Mouse (Mus musculus): ENCODE results near the gene Reps2. TPM values are rescaled to one million over a fixed set of nuclear protein-coding genes. Genes with fewer than 3 reads are reported as not detected.

Reps2 gene
- 1.2 and 1.7 TPM in 2 replicates for polyA plus RNA-seq (2015; fragmentation: Nextera tagmentation; extraction: Ambion mirVana)

DNA sequence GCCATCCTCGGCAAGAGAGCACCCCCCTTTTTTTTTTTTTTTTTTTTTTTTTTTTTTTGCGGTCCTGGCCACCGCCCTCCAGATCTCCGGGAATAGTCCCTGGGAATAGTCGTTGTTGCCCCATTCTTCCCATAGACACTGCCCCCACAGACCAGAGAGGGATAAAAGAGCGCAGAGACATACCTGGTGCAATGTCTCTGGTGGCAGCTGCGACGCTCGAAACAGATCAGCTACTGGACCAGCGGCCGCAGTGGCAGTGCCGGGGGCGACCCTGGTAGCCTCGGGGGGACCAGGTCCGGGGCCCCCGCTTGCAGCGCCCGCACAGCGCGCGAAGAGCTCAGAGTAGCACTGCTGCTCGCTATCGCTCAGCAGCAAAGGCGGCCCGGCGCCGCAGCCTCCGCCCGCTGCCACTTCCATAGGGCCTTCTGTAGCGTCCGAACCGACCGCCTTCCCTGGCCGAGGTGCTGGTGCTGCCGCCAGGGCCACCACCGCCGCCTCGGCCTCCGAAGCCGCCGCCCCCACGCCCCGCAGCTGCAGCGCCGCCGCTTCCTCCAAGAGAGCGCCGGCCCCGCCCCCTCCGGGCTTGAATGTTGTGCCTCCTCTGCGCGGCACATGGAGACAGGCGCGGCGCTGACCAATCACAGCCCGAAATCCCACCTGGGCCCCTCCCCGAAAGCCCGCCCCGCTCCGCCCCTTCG, at the start of gene Reps2:
Gene Reps2 (minus strand): TSS at position 559 of the 698 bp plus-strand sequence.
- 20% methylated on average over 57 of the region's 61 CpGs for WGBS
- Histone ChIP-seq H3K9ac (peak within 1 kb of the TSS; percentile 39; the same call in 1 of the 2 replicates), H3K27me3 (replicated peaks) (no peaks in the 10 kb centered on the region; the same call in 1 of the 2 replicates), H3K9me3 (no peaks in the 10 kb centered on the region), H3K4me2 (peak within 1 kb of the TSS; percentile 81), H3K36me3 (no peaks in the 10 kb centered on the region), H3K27ac (no peak within 1 kb of the TSS), H3K4me1 (no peaks in the 10 kb centered on the region), H3K4me3 (replicated peaks) (peak within 1 kb of the TSS; percentile 60)
- ATAC-seq (ENCODE audit: insufficient read depth, low FRiP score, low read depth) = peak; percentile 97

DNA sequence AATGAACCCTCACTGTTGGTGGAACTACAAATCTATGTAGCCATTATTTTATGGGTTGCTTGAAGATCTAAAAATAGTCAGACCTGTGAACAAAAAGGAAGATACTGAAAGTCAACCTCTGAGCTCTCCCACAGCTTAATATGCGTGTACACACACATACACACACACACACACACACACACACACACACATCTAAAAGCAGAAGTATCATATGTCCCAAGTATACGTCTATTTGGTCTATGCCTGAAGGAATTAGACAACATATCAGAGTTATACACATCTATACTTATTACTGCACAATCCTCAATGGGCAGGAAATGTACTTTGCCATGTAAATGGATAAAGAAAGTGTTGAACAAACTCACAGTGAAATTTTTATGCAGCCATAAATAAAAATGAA, 47.8 kb upstream of the Reps2 start:
- no peaks in the 10 kb centered on the region for H3K4me1 ChIP-seq
- no peaks in the 10 kb centered on the region for H3K36me3 ChIP-seq
- H3K27me3 ChIP-seq (replicated peaks) = no peaks in the 10 kb centered on the region
- WGBS = 46% methylated on average over 2 of the region's 2 CpGs
- no peak overlapping the region for H3K9ac ChIP-seq
- no peak overlapping the region for H3K4me3 ChIP-seq (replicated peaks)
- H3K4me2 ChIP-seq = no peak overlapping the region
- no peaks in the 10 kb centered on the region for H3K9me3 ChIP-seq
- ATAC-seq (ENCODE audit: insufficient read depth, low FRiP score, low read depth) = no peak
- no peak overlapping the region for H3K27ac ChIP-seq

DNA sequence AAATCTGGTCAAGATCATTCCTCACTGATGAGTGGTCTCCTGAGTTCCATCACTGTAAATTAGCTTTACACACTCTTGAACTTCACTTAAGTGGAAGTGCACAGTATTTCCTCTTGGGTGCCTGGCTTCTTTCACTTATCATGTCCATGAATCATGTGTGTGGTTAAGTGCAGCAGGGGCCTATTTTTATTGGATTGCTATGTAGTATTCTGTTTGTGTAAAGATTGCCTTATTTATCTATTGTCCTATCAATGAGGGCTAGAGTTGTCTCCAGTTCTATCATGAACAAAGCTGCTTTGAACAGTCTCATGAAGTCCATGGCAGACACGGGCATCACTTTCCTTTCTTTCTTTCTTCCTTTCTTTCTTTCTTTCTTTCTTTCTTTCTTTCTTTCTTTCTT, 41.9 kb upstream of the Reps2 start:
- no peaks in the 10 kb centered on the region for H3K4me1 ChIP-seq
- 79% methylated on average over 1 of the region's 1 CpGs for WGBS
- no peak for ATAC-seq (ENCODE audit: insufficient read depth, low FRiP score, low read depth)
- no peak overlapping the region for H3K4me2 ChIP-seq
- H3K36me3 ChIP-seq = no peaks in the 10 kb centered on the region
- H3K9ac ChIP-seq = no peak overlapping the region
- H3K27ac ChIP-seq = no peak overlapping the region
- H3K27me3 ChIP-seq (replicated peaks) = no peaks in the 10 kb centered on the region
- H3K9me3 ChIP-seq = no peaks in the 10 kb centered on the region
- no peak overlapping the region for H3K4me3 ChIP-seq (replicated peaks)

DNA sequence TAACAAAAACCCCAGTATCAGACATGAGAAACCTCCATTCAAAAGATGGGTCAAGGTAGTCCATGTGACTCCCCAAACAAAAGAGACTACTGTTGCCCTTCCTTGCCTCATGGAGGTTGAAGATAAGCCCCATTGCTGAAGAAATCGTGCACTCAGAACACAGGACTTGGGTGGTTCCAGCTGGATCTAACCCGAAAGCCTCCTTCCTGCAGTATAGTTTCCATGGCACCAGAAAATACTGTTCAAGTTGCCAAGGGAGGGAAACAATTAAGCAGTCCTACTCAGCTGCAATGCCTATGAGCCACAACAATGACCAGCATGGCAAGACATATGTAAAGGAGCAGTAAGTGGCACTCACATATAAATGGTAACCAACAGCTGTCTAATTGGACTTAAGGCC, 36.1 kb upstream of the Reps2 start:
- ATAC-seq (ENCODE audit: insufficient read depth, low FRiP score, low read depth) = no peak
- no peak overlapping the region for H3K9ac ChIP-seq
- H3K36me3 ChIP-seq = no peaks in the 10 kb centered on the region
- no peaks in the 10 kb centered on the region for H3K27me3 ChIP-seq (replicated peaks)
- WGBS = 82% methylated on average over 2 of the region's 2 CpGs
- H3K4me1 ChIP-seq = no peaks in the 10 kb centered on the region
- H3K27ac ChIP-seq = no peak overlapping the region
- H3K9me3 ChIP-seq = no peaks in the 10 kb centered on the region
- H3K4me2 ChIP-seq = no peak overlapping the region
- H3K4me3 ChIP-seq (replicated peaks) = no peak overlapping the region

DNA sequence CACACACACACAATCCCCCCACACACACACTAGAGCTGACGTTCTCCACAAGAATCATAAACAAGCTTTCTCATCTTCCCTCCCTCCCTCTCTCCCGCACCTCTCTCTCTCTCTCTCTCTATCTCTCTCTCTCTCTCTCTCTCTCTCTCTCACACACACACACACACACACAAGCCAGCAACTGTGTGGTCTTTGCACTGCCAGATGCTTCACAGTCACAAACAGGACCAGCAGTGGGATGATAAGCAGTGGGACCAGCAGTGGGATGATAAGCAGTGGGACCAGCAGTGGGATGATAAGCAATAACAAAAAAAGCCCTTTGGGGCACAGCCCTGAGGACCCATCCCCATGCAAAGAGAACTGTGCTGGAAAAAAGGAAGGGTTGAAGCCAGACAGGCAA, 35.4 kb upstream of the Reps2 start:
- no peaks in the 10 kb centered on the region for H3K9me3 ChIP-seq
- no peaks in the 10 kb centered on the region for H3K4me1 ChIP-seq
- H3K36me3 ChIP-seq = no peaks in the 10 kb centered on the region
- no peak overlapping the region for H3K9ac ChIP-seq
- H3K4me2 ChIP-seq = no peak overlapping the region
- WGBS = 68% methylated on average over 2 of the region's 2 CpGs
- ATAC-seq (ENCODE audit: insufficient read depth, low FRiP score, low read depth) = peak; percentile 82; the same call in 1 of the 2 replicates
- H3K4me3 ChIP-seq (replicated peaks) = no peak overlapping the region
- no peaks in the 10 kb centered on the region for H3K27me3 ChIP-seq (replicated peaks)
- no peak overlapping the region for H3K27ac ChIP-seq

DNA sequence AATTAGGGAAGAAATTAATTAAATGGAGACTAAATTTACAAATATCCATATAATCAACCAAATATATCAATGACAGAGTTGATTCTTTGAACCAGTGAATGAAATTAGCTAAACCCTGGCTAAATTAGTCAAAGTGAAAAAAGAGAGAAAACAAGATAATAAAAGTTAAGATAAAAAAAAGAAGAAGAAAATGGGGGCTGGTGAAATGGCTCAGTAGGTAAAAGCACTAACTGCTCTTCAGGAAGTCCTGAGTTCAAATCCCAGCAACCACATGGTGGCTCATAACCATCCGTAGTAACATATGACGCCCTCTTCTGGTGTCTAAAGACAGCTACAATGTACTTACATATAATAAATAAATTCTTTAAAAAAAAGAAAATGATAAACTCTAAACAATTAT, 22.7 kb upstream of the Reps2 start:
- no peaks in the 10 kb centered on the region for H3K27me3 ChIP-seq (replicated peaks)
- H3K4me2 ChIP-seq = no peak overlapping the region
- ATAC-seq (ENCODE audit: insufficient read depth, low FRiP score, low read depth) = no peak
- no peaks in the 10 kb centered on the region for H3K36me3 ChIP-seq
- 59% methylated on average over 2 of the region's 2 CpGs for WGBS
- no peak overlapping the region for H3K9ac ChIP-seq
- no peaks in the 10 kb centered on the region for H3K4me1 ChIP-seq
- no peak overlapping the region for H3K4me3 ChIP-seq (replicated peaks)
- no peak overlapping the region for H3K27ac ChIP-seq
- no peaks in the 10 kb centered on the region for H3K9me3 ChIP-seq

DNA sequence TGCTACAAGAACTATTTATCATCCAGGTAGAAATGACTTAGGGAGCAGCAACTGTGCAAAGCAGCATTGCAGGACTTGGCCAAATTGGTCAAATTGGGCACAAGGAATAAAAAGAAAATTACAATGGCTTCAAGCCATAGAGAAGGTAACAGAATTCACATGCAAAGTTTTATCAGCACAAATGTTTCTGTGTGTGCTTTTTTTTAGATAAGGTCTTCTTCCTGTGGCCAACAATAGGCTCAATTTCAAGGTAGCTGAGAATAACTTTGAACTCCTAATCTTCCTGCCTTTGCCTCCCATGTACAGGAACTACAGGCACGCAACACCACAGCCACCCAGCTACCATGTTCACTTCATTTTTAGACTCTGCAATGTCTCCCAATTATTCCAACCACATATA, 16.7 kb upstream of the Reps2 start:
- H3K27ac ChIP-seq = no peak overlapping the region

DNA sequence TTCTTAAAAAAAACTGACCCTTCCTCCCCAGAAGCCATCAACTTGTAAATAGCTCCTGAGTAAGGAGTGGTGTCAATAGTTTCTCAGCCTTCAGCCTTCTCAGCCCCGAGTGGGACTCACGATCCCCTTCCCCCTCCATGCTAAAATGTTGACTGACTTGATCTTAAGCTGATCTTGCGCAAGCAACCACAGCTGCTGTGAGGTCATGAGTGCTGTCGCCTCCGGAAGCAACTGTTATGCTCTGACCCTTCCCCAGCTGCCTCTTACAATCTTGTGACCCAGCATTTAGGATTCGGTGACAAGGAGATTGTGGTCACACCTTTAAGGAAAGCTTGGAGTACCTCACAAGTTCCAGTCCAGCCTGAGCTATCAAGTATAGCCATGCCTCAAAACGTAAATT, 10.1 kb upstream of the Reps2 start:
- no peak overlapping the region for H3K27ac ChIP-seq
- H3K27me3 ChIP-seq (replicated peaks) = no peaks in the 10 kb centered on the region
- no peaks in the 10 kb centered on the region for H3K4me1 ChIP-seq
- no peak overlapping the region for H3K4me3 ChIP-seq (replicated peaks)
- no peak for ATAC-seq (ENCODE audit: insufficient read depth, low FRiP score, low read depth)
- no peaks in the 10 kb centered on the region for H3K36me3 ChIP-seq
- H3K9me3 ChIP-seq = no peaks in the 10 kb centered on the region
- no peak overlapping the region for H3K9ac ChIP-seq
- H3K4me2 ChIP-seq = no peak overlapping the region
- WGBS = 76% methylated on average over 7 of the region's 7 CpGs

More for the DNA sequence above, 16.7 kb upstream of the Reps2 start:
- no peaks in the 10 kb centered on the region for H3K4me1 ChIP-seq
- no peaks in the 10 kb centered on the region for H3K36me3 ChIP-seq
- no peaks in the 10 kb centered on the region for H3K27me3 ChIP-seq (replicated peaks)
- H3K4me3 ChIP-seq (replicated peaks) = no peak overlapping the region
- ATAC-seq (ENCODE audit: insufficient read depth, low FRiP score, low read depth) = no peak
- no peak overlapping the region for H3K4me2 ChIP-seq
- H3K9ac ChIP-seq = no peak overlapping the region
- WGBS = 79% methylated on average over 1 of the region's 1 CpGs
- H3K9me3 ChIP-seq = no peaks in the 10 kb centered on the region

DNA sequence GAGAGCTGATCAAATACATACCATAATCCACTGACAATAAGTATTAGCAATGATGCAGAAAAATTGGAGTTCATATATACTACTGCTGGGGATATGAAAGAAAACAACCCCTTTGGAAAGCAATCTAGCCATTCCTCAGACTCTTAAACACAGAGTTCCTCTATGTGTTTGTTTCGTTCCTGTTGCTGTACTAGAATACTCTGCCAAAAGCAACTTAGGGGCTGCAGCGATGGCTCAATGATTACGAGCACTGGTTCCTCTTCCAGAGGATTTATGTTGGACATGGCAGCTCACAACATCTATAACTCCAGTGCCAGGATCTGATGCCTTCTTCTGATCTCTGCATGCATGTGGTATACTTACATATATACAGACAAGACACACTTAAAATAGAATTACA, 9.0 kb upstream of the Reps2 start:
- H3K27ac ChIP-seq = no peak overlapping the region
- no peaks in the 10 kb centered on the region for H3K36me3 ChIP-seq
- no peak for ATAC-seq (ENCODE audit: insufficient read depth, low FRiP score, low read depth)
- no peaks in the 10 kb centered on the region for H3K9me3 ChIP-seq
- WGBS = 88% methylated on average over 3 of the region's 3 CpGs
- H3K4me2 ChIP-seq = no peak overlapping the region
- H3K4me3 ChIP-seq (replicated peaks) = no peak overlapping the region
- no peak overlapping the region for H3K9ac ChIP-seq
- H3K4me1 ChIP-seq = no peaks in the 10 kb centered on the region
- H3K27me3 ChIP-seq (replicated peaks) = no peaks in the 10 kb centered on the region; the same call in 1 of the 2 replicates

DNA sequence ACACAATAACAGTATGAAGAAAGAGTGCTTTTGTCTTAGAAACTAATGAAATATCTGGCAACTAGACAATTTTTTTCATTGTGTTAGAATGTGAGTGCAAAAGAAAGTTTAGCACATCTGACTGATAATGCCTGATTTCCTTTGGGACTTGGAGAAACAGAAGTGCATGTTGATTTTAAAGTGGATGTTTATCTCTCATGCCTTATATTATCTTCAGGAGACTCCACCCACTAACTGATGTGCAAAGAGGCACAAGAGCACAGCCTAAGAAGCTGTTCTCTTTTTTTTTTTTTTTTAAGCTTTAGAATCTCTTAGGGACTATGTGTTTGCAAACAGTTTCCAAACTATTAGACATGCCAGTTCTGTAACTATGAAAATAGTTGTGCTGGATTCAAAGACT, 7.7 kb upstream of the Reps2 start:
- no peaks in the 10 kb centered on the region for H3K36me3 ChIP-seq
- no peak overlapping the region for H3K27ac ChIP-seq
- no peak overlapping the region for H3K4me2 ChIP-seq
- H3K4me1 ChIP-seq = no peaks in the 10 kb centered on the region
- ATAC-seq (ENCODE audit: insufficient read depth, low FRiP score, low read depth) = no peak
- H3K9ac ChIP-seq = no peak overlapping the region
- no peaks in the 10 kb centered on the region; the same call in 1 of the 2 replicates for H3K27me3 ChIP-seq (replicated peaks)
- H3K9me3 ChIP-seq = no peaks in the 10 kb centered on the region
- no peak overlapping the region for H3K4me3 ChIP-seq (replicated peaks)

DNA sequence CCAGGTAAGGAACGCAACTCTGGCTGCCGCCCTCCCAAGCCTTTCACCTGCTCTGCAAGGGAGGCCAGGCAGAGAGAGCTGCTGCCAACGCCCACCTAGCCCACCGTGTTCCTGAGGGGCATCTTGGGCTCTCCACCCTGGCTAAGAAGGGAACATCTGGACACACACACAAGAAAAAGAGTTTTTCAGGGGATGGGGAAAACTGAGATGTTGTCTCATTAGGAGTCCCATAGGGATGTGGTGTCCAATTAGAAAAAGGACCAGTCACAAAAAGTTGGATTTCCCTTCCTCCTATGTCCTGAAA, 292 bp upstream of the Reps2 start:
- H3K9me3 ChIP-seq = no peaks in the 10 kb centered on the region
- H3K27ac ChIP-seq = no peak overlapping the region
- ATAC-seq (ENCODE audit: insufficient read depth, low FRiP score, low read depth) = no peak
- H3K36me3 ChIP-seq = no peaks in the 10 kb centered on the region
- H3K4me2 ChIP-seq = peak overlapping the region; percentile 81
- H3K9ac ChIP-seq = no peak overlapping the region
- H3K4me3 ChIP-seq (replicated peaks) = peak overlapping the region; percentile 60
- 31% methylated on average over 4 of the region's 4 CpGs for WGBS
- H3K27me3 ChIP-seq (replicated peaks) = no peaks in the 10 kb centered on the region; the same call in 1 of the 2 replicates
- no peaks in the 10 kb centered on the region for H3K4me1 ChIP-seq

DNA sequence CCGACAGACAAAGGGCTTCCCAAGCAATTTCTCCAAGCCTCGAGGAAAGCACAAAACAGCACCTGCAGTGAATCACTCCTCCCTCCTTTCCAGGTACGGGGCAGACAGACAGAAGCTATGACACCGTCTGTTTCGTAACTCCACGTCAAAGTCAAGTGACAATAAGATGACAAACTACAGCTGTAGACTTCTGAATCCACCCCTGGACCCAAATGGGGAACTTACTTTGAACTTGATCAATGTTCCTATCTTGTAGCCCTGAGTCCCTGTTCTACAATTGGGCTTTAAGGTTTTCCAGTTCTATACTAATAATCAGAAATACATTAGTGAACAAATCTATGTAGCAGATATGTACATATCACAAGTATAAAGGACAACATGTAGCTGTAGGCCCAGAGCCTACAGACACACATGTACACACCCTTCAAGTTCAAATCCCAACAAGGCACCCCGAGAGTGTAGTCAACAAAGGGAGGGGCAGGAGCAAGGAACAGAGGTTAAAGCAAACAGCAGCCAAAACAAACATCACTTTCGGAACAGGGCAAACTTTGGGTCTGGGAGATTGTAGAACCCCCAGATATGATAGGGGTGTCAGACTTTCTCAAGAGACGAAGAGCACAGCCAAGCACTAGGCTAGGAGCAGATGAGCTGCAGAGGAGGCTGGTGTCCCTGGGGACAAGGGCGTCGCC, 903 bp downstream of the Reps2 start:
- WGBS = 48% methylated on average over 10 of the region's 11 CpGs
- H3K27ac ChIP-seq = no peak overlapping the region
- no peak overlapping the region for H3K9ac ChIP-seq

More for the DNA sequence above, 903 bp downstream of the Reps2 start:
- Histone ChIP-seq H3K36me3 (no peaks in the 10 kb centered on the region), H3K27me3 (replicated peaks) (no peaks in the 10 kb centered on the region), H3K9me3 (no peaks in the 10 kb centered on the region), H3K4me2 (peak overlapping the region; percentile 81), H3K4me3 (replicated peaks) (peak overlapping the region; percentile 60), H3K4me1 (no peaks in the 10 kb centered on the region)
- no peak for ATAC-seq (ENCODE audit: insufficient read depth, low FRiP score, low read depth)
